Mouse (Mus musculus) spleen, postnatal 14 days (tissue): ENCODE data around the gene Slc2a4.
"Not testable (repeated sequence)": the region's sequence is repeated elsewhere in the genome, so short reads cannot be mapped to it uniquely, and the experiment has no call there.

Experiments
- DNase-seq, 2 experiments: peaks; one replicate each; pipeline ENCODE4 v3.0.0; 2021 to 2022; ENCODE audit warnings: low spot score in 2 of 2

The Slc2a4 gene

GRCm38 (mm10) chr11:69970775-69971174 lies 22.8 kb upstream of the Slc2a4 start:
- no peak for DNase-seq

- DNase-seq: no peak
Observed at GRCm38 (mm10) chr11:69970222-69970621, 22.2 kb upstream of the Slc2a4 start.

- no peak for DNase-seq
Observed at GRCm38 (mm10) chr11:69968793-69969192, 20.8 kb upstream of the Slc2a4 start.

- no peak for DNase-seq
Observed at GRCm38 (mm10) chr11:69966860-69967517, 19.0 kb upstream of the Slc2a4 start.

GRCm38 (mm10) chr11:69966006-69966859 lies 18.2 kb upstream of the Slc2a4 start:
- no peak for DNase-seq

GRCm38 (mm10) chr11:69965271-69966005 lies 17.4 kb upstream of the Slc2a4 start:
- no peak for DNase-seq

- DNase-seq: no peak
Observed at GRCm38 (mm10) chr11:69964650-69965270, 16.8 kb upstream of the Slc2a4 start, which contains the start of gene Cldn7. Cldn7 (plus strand) TSS chr11:69964779.

- no peak for DNase-seq
Observed at GRCm38 (mm10) chr11:69961841-69962240, 13.9 kb upstream of the Slc2a4 start.

- no peak for DNase-seq
Observed at GRCm38 (mm10) chr11:69960616-69961015, 12.6 kb upstream of the Slc2a4 start.

- DNase-seq: no peak
Observed at GRCm38 (mm10) chr11:69956218-69956617, 8.2 kb upstream of the Slc2a4 start.

- not testable (repeated sequence) for DNase-seq
Observed at GRCm38 (mm10) chr11:69955618-69956017, 7.6 kb upstream of the Slc2a4 start.

GRCm38 (mm10) chr11:69953267-69953915 lies 5.4 kb upstream of the Slc2a4 start:
- no peak for DNase-seq

GRCm38 (mm10) chr11:69952274-69952673 lies 4.3 kb upstream of the Slc2a4 start:
- DNase-seq: no peak

- no peak for DNase-seq
Observed at GRCm38 (mm10) chr11:69950807-69951459, 2.9 kb upstream of the Slc2a4 start.

- DNase-seq: peak; percentile 81 to 88
Observed at GRCm38 (mm10) chr11:69948763-69949150, 769 bp upstream of the Slc2a4 start.

GRCm38 (mm10) chr11:69947337-69948065 lies 487 bp downstream of the Slc2a4 start:
- DNase-seq: peak; percentile 50 to 56

GRCm38 (mm10) chr11:69945997-69946891 lies 1.7 kb downstream of the Slc2a4 start:
- DNase-seq: peak in 1 of 2 experiments; percentile 21

- DNase-seq: no peak
Observed at GRCm38 (mm10) chr11:69945216-69945615, 2.8 kb downstream of the Slc2a4 start.

GRCm38 (mm10) chr11:69940962-69941361 lies 7.0 kb downstream of the Slc2a4 start:
- DNase-seq: no peak
